Mouse (Mus musculus) midbrain, embryonic 11.5 days (tissue): ENCODE data around the gene Foxg1. TPM values are rescaled to one million over a fixed set of nuclear protein-coding genes. Genes with fewer than 3 reads are reported as not detected.

Experiments
- ATAC-seq: fragments of 200-750 bp; cut with Nextera tagmentation; 2 replicates; pipeline ENCODE4 v1.8.0; 2017; ENCODE audit warnings: moderate TSS enrichment, moderate library complexity; ENCODE audit not compliant: low FRiP score
- DNase-seq: peaks from one replicate; pipeline ENCODE4 v3.0.0; 2015; ENCODE audit warnings: low spot score; ENCODE audit errors: missing footprints
- H3K27ac ChIP-seq: fragments of 300-500 bp; sonication (generic); 2 replicates; pipeline ENCODE4 v1.5.1; 2014; ENCODE audit warnings: low read depth, low read length
- H3K27me3 ChIP-seq: fragments of 300-500 bp; sonication (generic); 2 replicates; pipeline ENCODE4 v1.6.1; 2014; ENCODE audit warnings: mild to moderate bottlenecking, low read length, moderate library complexity, mixed read lengths; ENCODE audit not compliant: control insufficient read depth, insufficient read depth
- H3K36me3 ChIP-seq: fragments of 300-500 bp; sonication (generic); 2 replicates; pipeline ENCODE4 v1.6.1; 2014; ENCODE audit warnings: mild to moderate bottlenecking, low read length, moderate library complexity, mixed read lengths; ENCODE audit not compliant: control insufficient read depth, insufficient read depth
- H3K4me1 ChIP-seq: fragments of 300-500 bp; sonication (generic); 2 replicates; pipeline ENCODE4 v1.6.1; 2014; ENCODE audit warnings: low read length; ENCODE audit not compliant: control insufficient read depth, insufficient read depth
- H3K4me2 ChIP-seq: fragments of 300-500 bp; sonication (generic); 2 replicates; pipeline ENCODE4 v1.6.1; 2014; ENCODE audit warnings: mild to moderate bottlenecking, moderate library complexity
- H3K4me3 ChIP-seq: fragments of 300-500 bp; sonication (generic); 2 replicates; pipeline ENCODE4 v1.5.1; 2014; ENCODE audit warnings: low read depth, low read length
- H3K9ac ChIP-seq: fragments of 300-500 bp; sonication (generic); 2 replicates; pipeline ENCODE4 v1.6.1; 2014; ENCODE audit warnings: low read length
- H3K9me3 ChIP-seq: fragments of 300-500 bp; sonication (generic); 2 replicates; pipeline ENCODE4 v1.6.1; 2016; ENCODE audit warnings: low read length; ENCODE audit not compliant: control insufficient read depth
- WGBS: fragments of 180-500 bp; shearing (Covaris S2); extraction: QIAGEN DNeasy Blood & Tissue Kit; methylation state at CpG from one replicate; pipeline ENCODE4 v1.1.7; 2014; 5-methylcytosine and 5-hydroxymethylcytosine counted together
- polyA plus RNA-seq: library from polyadenylated mRNA; unstranded; fragments of >200 nt; fragmentation: Nextera tagmentation; extraction: Ambion mirVana; gene quantifications from 2 replicates; pipeline ENCODE4 v1.2.1, GENCODE M21; 2014

Gene Foxg1
- polyA plus RNA-seq, 1 experiment from 2014 or later = 0.92 TPM

DNA sequence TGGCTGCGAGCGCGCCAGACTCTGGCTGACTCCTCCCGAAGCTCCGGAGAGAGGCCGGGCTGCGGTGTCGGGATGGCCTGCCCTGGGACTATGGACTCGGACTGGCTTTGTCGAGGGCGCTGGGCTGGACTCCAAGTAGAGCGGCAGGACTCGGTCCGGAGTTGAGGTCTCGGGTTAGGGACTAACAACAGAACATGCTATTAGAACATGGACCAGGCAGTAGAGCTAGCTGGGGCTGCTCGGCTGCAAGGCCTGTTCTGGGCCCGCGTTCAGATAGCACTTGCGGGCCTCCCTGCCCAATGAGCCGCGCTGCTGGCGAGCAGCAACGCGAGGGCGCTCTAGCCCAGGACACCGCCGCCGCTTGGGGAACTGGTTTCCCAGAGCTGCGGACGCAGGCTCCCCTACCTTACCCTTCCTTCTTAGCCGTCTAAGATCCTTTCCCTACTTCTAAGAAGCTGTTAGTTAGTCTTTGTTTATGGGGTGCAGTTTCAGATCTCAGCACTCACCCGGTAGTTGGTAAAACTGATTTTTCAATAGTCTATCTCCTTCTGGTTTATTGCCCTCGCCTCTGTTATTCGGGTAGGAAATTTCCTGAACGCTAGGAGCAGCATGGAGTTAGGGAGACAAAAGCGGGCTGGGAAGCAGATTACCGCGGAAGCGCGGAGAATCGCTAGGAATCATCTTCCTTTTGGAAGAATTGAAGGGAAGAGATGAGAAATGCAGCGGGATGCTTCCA, 9.0 kb downstream of the Foxg1 start:
- Histone ChIP-seq H3K4me1 (no peaks in the 10 kb centered on the region), H3K36me3 (no peaks in the 10 kb centered on the region), H3K27me3 (peaks cover 70% of the 10 kb centered on the region), H3K9ac (peak overlapping the region; percentile 44), H3K9me3 (no peaks in the 10 kb centered on the region), H3K4me3 (peak overlapping the region; percentile 25), H3K4me2 (peak overlapping the region; percentile 51), H3K27ac (no peak overlapping the region)
- peak; percentile 98 for DNase-seq
- under 1% methylated on average over 42 of the region's 42 CpGs for WGBS
- ATAC-seq = peak; percentile 97

DNA sequence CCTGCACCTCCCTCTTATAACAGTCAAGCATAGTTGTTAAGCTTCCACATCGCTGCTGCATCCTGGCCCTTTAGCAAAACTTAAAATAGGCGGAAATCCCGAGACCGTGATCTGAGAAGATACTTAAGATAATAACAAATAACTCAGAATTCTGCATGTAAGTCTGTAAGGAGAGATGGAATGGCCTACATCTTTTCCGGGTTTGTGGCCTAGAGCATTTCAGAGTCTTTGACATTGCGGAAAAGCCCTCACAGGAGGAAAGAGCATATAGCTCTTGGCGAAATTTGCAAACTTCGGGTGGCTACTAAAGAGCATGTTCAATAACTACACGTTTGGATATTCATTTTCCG, 9.6 kb downstream of the Foxg1 start:
- ATAC-seq (no peak), DNase-seq (peak; percentile 96)
- peak overlapping the region; percentile 51; the same call in 1 of the 2 replicates for H3K4me2 ChIP-seq
- WGBS = 2% methylated on average over 10 of the region's 10 CpGs
- no peaks in the 10 kb centered on the region for H3K36me3 ChIP-seq
- H3K27ac ChIP-seq = no peak overlapping the region
- H3K9ac ChIP-seq = no peak overlapping the region
- H3K27me3 ChIP-seq = peaks cover 74% of the 10 kb centered on the region
- 0 out of 2 replicates have a peak overlapping the region, but pooled peaks have one; percentile 25 for H3K4me3 ChIP-seq
- H3K9me3 ChIP-seq = no peaks in the 10 kb centered on the region
- H3K4me1 ChIP-seq = no peaks in the 10 kb centered on the region

DNA sequence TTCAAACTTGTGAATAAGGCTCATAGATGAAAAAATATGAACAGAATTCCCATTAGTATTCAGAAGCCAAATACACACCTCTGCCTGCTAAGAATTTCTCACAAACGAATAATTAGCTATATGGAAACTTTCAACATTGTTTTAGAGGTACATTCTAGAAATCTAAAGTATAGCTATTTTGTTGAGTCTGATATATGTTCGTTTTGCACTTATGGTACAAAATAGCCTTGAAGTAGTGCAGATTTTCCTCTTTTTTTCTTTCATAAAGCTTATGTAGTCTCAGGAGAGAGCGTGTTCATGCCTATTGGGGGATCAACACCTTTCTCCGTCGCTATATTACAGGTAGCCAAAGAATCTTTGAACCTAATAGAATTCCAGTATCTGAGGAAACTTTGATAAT, 10.4 kb downstream of the Foxg1 start:
- ATAC-seq (no peak), DNase-seq (peak; percentile 91)
- WGBS = 7% methylated on average over 5 of the region's 5 CpGs
- H3K9ac ChIP-seq = no peak overlapping the region
- no peaks in the 10 kb centered on the region for H3K9me3 ChIP-seq
- H3K4me3 ChIP-seq = no peak overlapping the region
- H3K27me3 ChIP-seq = peaks cover 79% of the 10 kb centered on the region
- no peaks in the 10 kb centered on the region for H3K4me1 ChIP-seq
- no peak overlapping the region for H3K4me2 ChIP-seq
- no peaks in the 10 kb centered on the region for H3K36me3 ChIP-seq
- H3K27ac ChIP-seq = no peak overlapping the region

DNA sequence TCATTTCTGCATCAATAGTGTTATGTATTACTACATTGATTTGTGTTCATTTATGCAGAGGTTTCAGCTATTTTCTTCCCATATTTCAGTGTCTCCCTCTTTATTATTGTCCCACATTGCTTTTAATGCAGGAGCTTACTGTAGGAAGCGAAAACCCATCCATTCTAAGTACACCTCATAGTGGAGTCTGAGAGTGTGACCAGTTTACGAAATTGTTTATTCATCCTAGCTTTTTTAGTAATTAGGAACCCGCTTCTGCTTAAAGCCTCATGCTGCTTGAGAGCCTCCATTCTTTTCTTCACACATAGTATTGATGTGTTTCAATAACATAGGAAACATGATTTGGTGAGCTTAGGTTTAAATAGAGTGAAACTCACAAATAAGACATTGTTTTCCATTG, 11.2 kb downstream of the Foxg1 start:
- Histone ChIP-seq H3K4me1 (no peaks in the 10 kb centered on the region), H3K36me3 (no peaks in the 10 kb centered on the region), H3K4me2 (no peak overlapping the region), H3K27me3 (peaks cover 81% of the 10 kb centered on the region), H3K9ac (no peak overlapping the region), H3K4me3 (no peak overlapping the region), H3K9me3 (no peaks in the 10 kb centered on the region), H3K27ac (no peak overlapping the region)
- DNase-seq (peak; percentile 87), ATAC-seq (no peak)
- WGBS = 4% methylated on average over 3 of the region's 3 CpGs

DNA sequence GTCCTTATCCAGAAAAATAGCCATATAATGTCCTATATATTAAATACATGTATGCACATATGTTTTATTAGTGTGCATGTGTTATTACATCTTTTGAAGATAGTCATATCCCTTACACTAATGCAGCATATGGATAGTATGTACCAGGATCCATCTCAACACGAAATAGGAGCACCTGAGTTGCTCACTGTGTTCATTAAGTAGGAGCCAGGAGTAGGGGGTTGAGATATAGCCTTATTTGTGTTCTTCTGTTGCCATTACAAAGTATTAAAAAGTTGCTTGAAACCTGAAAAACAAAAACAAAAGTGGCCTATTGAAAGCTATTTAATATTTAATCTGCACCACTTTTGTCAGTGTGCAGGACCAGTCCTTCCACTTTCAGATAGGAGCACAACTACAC, 11.7 kb downstream of the Foxg1 start:
- H3K9ac ChIP-seq = no peak overlapping the region
- DNase-seq (peak; percentile 89), ATAC-seq (no peak)
- no peak overlapping the region for H3K4me3 ChIP-seq
- no peaks in the 10 kb centered on the region for H3K9me3 ChIP-seq
- H3K4me1 ChIP-seq = no peaks in the 10 kb centered on the region
- 3% methylated on average over 1 of the region's 1 CpGs for WGBS
- no peak overlapping the region for H3K4me2 ChIP-seq
- no peaks in the 10 kb centered on the region for H3K36me3 ChIP-seq
- H3K27ac ChIP-seq = no peak overlapping the region
- H3K27me3 ChIP-seq = peaks cover 82% of the 10 kb centered on the region

DNA sequence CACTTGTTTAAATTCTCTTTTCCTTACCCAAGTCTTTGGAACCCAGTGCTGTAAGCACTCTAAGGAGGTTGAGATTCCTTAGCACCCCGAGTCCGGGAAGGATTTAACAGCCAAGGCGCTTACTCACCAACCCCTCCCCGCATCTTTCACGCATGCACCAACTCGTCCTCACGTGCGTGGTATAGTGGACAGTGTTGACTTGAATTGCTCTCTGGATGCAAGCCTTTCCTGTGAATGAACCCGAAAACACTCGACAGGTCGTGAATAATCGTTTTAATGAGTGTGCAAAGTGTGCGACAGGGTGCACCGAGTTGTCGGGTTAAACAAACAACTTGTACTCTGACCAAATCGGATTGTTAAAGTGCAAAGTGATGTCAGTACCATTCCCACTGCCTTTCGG, 12.4 kb downstream of the Foxg1 start:
- Histone ChIP-seq H3K4me3 (no peak overlapping the region), H3K4me1 (no peaks in the 10 kb centered on the region), H3K4me2 (no peak overlapping the region), H3K9ac (no peak overlapping the region), H3K27me3 (peaks cover 80% of the 10 kb centered on the region), H3K9me3 (no peaks in the 10 kb centered on the region), H3K27ac (no peak overlapping the region), H3K36me3 (no peaks in the 10 kb centered on the region)
- DNase-seq (peak; percentile 92), ATAC-seq (no peak)
- WGBS = under 1% methylated on average over 17 of the region's 17 CpGs

DNA sequence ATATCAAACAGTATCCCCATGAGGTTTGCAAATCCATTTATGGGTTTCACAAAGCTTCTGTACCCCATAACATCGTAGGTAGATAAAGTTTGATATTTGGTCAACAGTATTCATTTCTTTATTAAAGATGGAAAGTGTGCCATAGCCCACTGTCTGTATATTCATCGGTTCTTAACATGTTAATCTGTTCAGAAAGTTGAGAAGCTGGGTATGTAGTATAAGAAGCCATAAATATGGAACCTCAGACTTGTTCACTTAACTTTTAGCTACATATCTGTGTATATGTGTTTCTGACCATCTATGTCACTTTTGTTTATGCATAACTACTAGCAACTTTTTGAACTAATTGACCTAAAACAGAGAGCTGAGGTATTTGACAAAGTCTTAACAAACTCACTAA, 13.5 kb downstream of the Foxg1 start:
- Histone ChIP-seq H3K4me3 (no peak overlapping the region), H3K9me3 (no peaks in the 10 kb centered on the region), H3K4me1 (peaks cover 3% of the 10 kb centered on the region; the same call in 1 of the 2 replicates), H3K4me2 (no peak overlapping the region), H3K9ac (no peak overlapping the region), H3K27ac (no peak overlapping the region), H3K36me3 (no peaks in the 10 kb centered on the region), H3K27me3 (peaks cover 80% of the 10 kb centered on the region)
- DNase-seq = peak; percentile 90
- WGBS = 16% methylated on average over 2 of the region's 2 CpGs
- ATAC-seq = no peak

DNA sequence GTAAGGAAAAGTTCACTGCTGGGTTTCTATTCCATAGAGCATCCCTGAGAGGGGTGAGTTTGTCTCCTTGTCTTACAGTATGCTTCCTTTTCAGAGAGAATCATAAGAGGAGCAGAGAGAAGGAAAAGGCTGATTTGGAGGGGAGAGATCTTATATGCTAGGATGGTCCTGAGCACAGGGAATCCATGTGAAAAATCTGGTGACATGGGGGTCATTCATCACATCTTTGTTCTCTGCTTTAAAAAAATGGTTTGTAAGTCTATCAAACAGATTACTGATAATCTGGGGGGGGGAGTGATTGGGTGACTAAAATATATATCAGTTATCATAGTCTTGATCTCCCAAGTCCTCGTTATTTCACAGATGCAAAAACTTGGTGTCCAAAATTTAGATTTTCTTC, 14.3 kb downstream of the Foxg1 start:
- no peak overlapping the region for H3K4me3 ChIP-seq
- 43% methylated on average over 1 of the region's 1 CpGs for WGBS
- ATAC-seq = no peak
- H3K27me3 ChIP-seq = peaks cover 79% of the 10 kb centered on the region
- H3K4me2 ChIP-seq = no peak overlapping the region
- peak; percentile 89 for DNase-seq
- H3K27ac ChIP-seq = no peak overlapping the region
- peaks cover 5% of the 10 kb centered on the region; the same call in 1 of the 2 replicates for H3K4me1 ChIP-seq
- H3K9me3 ChIP-seq = no peaks in the 10 kb centered on the region
- no peaks in the 10 kb centered on the region for H3K36me3 ChIP-seq
- H3K9ac ChIP-seq = no peak overlapping the region

DNA sequence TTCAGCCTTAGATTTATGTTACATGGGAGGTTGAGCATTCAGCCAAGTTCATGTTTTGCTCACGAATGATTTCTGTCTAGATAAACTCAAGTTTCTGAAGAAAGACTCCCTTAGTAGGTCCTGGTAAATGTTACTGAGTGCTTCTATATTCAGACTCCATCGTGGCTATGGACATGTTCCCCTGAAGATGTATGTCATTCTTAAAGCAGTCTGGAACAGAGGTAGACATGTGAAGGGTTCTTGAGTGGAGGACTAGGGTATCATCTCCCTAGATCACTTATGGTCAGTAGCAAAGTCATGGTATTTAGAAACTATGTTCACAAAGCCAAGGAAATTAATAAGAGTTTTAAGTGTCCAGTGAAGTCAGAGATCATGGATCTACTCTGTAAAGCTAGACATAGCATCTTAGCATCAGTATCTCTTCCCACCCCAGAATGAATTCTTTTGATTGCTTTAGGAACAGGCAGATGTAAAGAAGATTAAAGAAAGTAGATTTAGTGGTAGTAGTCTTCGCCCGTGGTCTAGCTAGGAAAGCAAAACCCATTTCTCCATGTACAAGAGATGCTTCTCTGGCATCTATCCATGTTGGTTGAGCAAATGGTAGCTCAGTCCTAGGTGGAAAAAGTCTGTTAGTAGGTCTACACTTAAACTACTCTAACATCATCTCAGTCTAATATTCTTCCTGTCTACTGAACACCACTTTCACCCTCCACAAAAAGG, 15.1 kb downstream of the Foxg1 start:
- H3K4me2 ChIP-seq = no peak overlapping the region
- no peaks in the 10 kb centered on the region for H3K9me3 ChIP-seq
- H3K9ac ChIP-seq = no peak overlapping the region
- H3K27ac ChIP-seq = no peak overlapping the region
- WGBS = 15% methylated on average over 4 of the region's 4 CpGs
- ATAC-seq (no peak), DNase-seq (peak; percentile 89)
- H3K4me1 ChIP-seq = peaks cover 5% of the 10 kb centered on the region; the same call in 1 of the 2 replicates
- H3K4me3 ChIP-seq = no peak overlapping the region
- H3K27me3 ChIP-seq = peaks cover 73% of the 10 kb centered on the region
- no peaks in the 10 kb centered on the region for H3K36me3 ChIP-seq
